Mouse (Mus musculus) thymus, adult 18-20 months (tissue): ENCODE results near the gene Itpkb.

Source experiments
- DNase-seq, 2 experiments: peaks; one replicate each; pipeline ENCODE4 v3.0.0; 2022; ENCODE audit warnings: mixed read lengths in 2 of 2

The Itpkb gene

GRCm38 (mm10) chr1:180315127-180315526, 15.2 kb upstream of the Itpkb start:
- DNase-seq = no peak

- DNase-seq = no peak
These were observed 12.8 kb upstream of the Itpkb start for GRCm38 (mm10) chr1:180317450-180317849.

GRCm38 (mm10) chr1:180318407-180318806, 11.9 kb upstream of the Itpkb start:
- no peak for DNase-seq

GRCm38 (mm10) chr1:180319895-180320294, 10.4 kb upstream of the Itpkb start:
- DNase-seq = no peak

GRCm38 (mm10) chr1:180322896-180323295, 7.4 kb upstream of the Itpkb start:
- no peak for DNase-seq

- no peak for DNase-seq
These were observed 6.8 kb upstream of the Itpkb start for GRCm38 (mm10) chr1:180323491-180323890.

GRCm38 (mm10) chr1:180324271-180324670, 6.0 kb upstream of the Itpkb start:
- no peak for DNase-seq

GRCm38 (mm10) chr1:180328794-180329665, 1.3 kb upstream of the Itpkb start:
- peak in 1 of 2 experiments; percentile 35 for DNase-seq

GRCm38 (mm10) chr1:180329706-180330105, 579 bp upstream of the Itpkb start:
- no peak for DNase-seq

- DNase-seq = peak; percentile 54 to 61
These were observed 641 bp downstream of the Itpkb start for GRCm38 (mm10) chr1:180330707-180331545.

GRCm38 (mm10) chr1:180331546-180332075, 1.3 kb downstream of the Itpkb start:
- DNase-seq = peak in 1 of 2 experiments; percentile 44

- DNase-seq = peak; percentile 45 to 63
These were observed 2.0 kb downstream of the Itpkb start for GRCm38 (mm10) chr1:180332076-180332927.

GRCm38 (mm10) chr1:180332928-180333440, 2.7 kb downstream of the Itpkb start:
- DNase-seq = no peak

- DNase-seq = no peak
These were observed 3.3 kb downstream of the Itpkb start for GRCm38 (mm10) chr1:180333588-180333987.

GRCm38 (mm10) chr1:180334541-180334940, 4.3 kb downstream of the Itpkb start:
- DNase-seq = no peak

GRCm38 (mm10) chr1:180335513-180336375, 5.5 kb downstream of the Itpkb start:
- DNase-seq = no peak

GRCm38 (mm10) chr1:180338358-180338757, 8.1 kb downstream of the Itpkb start:
- DNase-seq = no peak

GRCm38 (mm10) chr1:180339143-180339542, 8.9 kb downstream of the Itpkb start:
- no peak for DNase-seq

GRCm38 (mm10) chr1:180342944-180343343, 12.7 kb downstream of the Itpkb start:
- no peak for DNase-seq

GRCm38 (mm10) chr1:180343434-180344210, 13.3 kb downstream of the Itpkb start:
- DNase-seq = no peak
